Mouse (Mus musculus) heart, embryonic 16.5 days (tissue): ENCODE results near the gene Fam72a. TPM values are rescaled to one million over a fixed set of nuclear protein-coding genes. Genes with fewer than 3 reads are reported as not detected.

Experiments
- ATAC-seq: fragments of 200-750 bp; cut with Nextera tagmentation; replicated peaks from 2 replicates; pipeline ENCODE4 v1.8.0; 2017; ENCODE audit warnings: moderate number of reproducible peaks; ENCODE audit not compliant: insufficient read depth, low FRiP score; ENCODE audit errors: extremely low read depth
- H3K27ac ChIP-seq: fragments of 300-500 bp; sonication (generic); 2 replicates; pipeline ENCODE4 v1.5.1; 2014; ENCODE audit warnings: mild to moderate bottlenecking, low read length, control low read depth, moderate library complexity
- H3K27me3 ChIP-seq: fragments of 300-500 bp; sonication (generic); 2 replicates; pipeline ENCODE4 v1.6.1; 2014; ENCODE audit warnings: low read length, mixed read lengths; ENCODE audit not compliant: control insufficient read depth, insufficient read depth
- H3K36me3 ChIP-seq: fragments of 300-500 bp; sonication (generic); 2 replicates; pipeline ENCODE4 v1.6.1; 2014; ENCODE audit not compliant: control insufficient read depth, insufficient read depth
- H3K4me1 ChIP-seq: fragments of 300-500 bp; sonication (generic); 2 replicates; pipeline ENCODE4 v1.6.1; 2014; ENCODE audit warnings: low read length, mixed read lengths; ENCODE audit not compliant: control insufficient read depth, insufficient read depth
- H3K4me2 ChIP-seq: fragments of 300-500 bp; sonication (generic); 2 replicates; pipeline ENCODE4 v1.6.1; 2014; ENCODE audit warnings: low read depth, mild to moderate bottlenecking, control low read depth, low read length
- H3K4me3 ChIP-seq: fragments of 300-500 bp; sonication (generic); 2 replicates; pipeline ENCODE4 v1.5.1; 2014; ENCODE audit warnings: mild to moderate bottlenecking, control low read depth, low read length
- H3K9ac ChIP-seq: fragments of 300-500 bp; sonication (generic); 2 replicates; pipeline ENCODE4 v1.6.1; 2014; ENCODE audit warnings: low read length, control low read depth
- H3K9me3 ChIP-seq: fragments of 300-500 bp; sonication (generic); replicated peaks from 2 replicates; pipeline ENCODE4 v1.6.1; 2016; ENCODE audit warnings: low read length; ENCODE audit not compliant: control insufficient read depth
- WGBS: fragments of 180-500 bp; shearing (Covaris S2); extraction: QIAGEN DNeasy Blood & Tissue Kit; methylation state at CpG from one replicate; pipeline ENCODE4 v1.1.7; 2014; 5-methylcytosine and 5-hydroxymethylcytosine counted together
- polyA plus RNA-seq: library from polyadenylated mRNA; unstranded; fragments of >200 nt; fragmentation: Nextera tagmentation; extraction: Ambion mirVana; gene quantifications from 2 replicates; pipeline ENCODE4 v1.2.1, GENCODE M21; 2015

Gene Fam72a
- polyA plus RNA-seq, 1 experiment from 2014 or later: 3.2 TPM

- no peaks in the 10 kb centered on the region for H3K36me3 ChIP-seq
- H3K27me3 ChIP-seq: no peaks in the 10 kb centered on the region
- peak overlapping the region; percentile 95 for H3K4me2 ChIP-seq
- ATAC-seq: no peak
- peak overlapping the region; percentile 85 for H3K9ac ChIP-seq
- H3K4me3 ChIP-seq: peak overlapping the region; percentile 84
- peaks cover 45% of the 10 kb centered on the region for H3K4me1 ChIP-seq
- H3K27ac ChIP-seq: peak overlapping the region; percentile 91
- WGBS: 1% methylated on average over 26 of the region's 26 CpGs
- no peaks in the 10 kb centered on the region for H3K9me3 ChIP-seq
Measured at GRCm38 (mm10) chr1:131525101-131525585, 2.6 kb upstream of the Fam72a start.

GRCm38 (mm10) chr1:131525586-131526271, 2.0 kb upstream of the Fam72a start:
- Histone ChIP-seq H3K9ac (peak overlapping the region; percentile 85), H3K4me1 (peaks cover 44% of the 10 kb centered on the region), H3K4me3 (peak overlapping the region; percentile 84), H3K27me3 (no peaks in the 10 kb centered on the region), H3K4me2 (peak overlapping the region; percentile 95), H3K9me3 (no peaks in the 10 kb centered on the region), H3K27ac (peak overlapping the region; percentile 91), H3K36me3 (no peaks in the 10 kb centered on the region)
- under 1% methylated on average over 41 of the region's 41 CpGs for WGBS
- no peak for ATAC-seq

GRCm38 (mm10) chr1:131526371-131527270, 1.1 kb upstream of the Fam72a start:
- ATAC-seq: peak; percentile 33
- H3K4me1 ChIP-seq: peaks cover 38% of the 10 kb centered on the region
- H3K9me3 ChIP-seq: no peaks in the 10 kb centered on the region
- under 1% methylated on average over 77 of the region's 81 CpGs for WGBS
- peak overlapping the region; percentile 84 for H3K4me3 ChIP-seq
- H3K27me3 ChIP-seq: no peaks in the 10 kb centered on the region
- H3K27ac ChIP-seq: peak overlapping the region; percentile 91
- H3K36me3 ChIP-seq: no peaks in the 10 kb centered on the region
- peak overlapping the region; percentile 95 for H3K4me2 ChIP-seq
- peak overlapping the region; percentile 85 for H3K9ac ChIP-seq

GRCm38 (mm10) chr1:131528081-131528507, 391 bp downstream of the Fam72a start:
- no peak for ATAC-seq
- WGBS: under 1% methylated on average over 34 of the region's 34 CpGs
- Histone ChIP-seq H3K27ac (peak overlapping the region; percentile 83), H3K9ac (peak overlapping the region; percentile 76), H3K27me3 (no peaks in the 10 kb centered on the region), H3K36me3 (no peaks in the 10 kb centered on the region), H3K4me1 (peaks cover 28% of the 10 kb centered on the region), H3K4me2 (peak overlapping the region; percentile 84), H3K4me3 (peak overlapping the region; percentile 84), H3K9me3 (no peaks in the 10 kb centered on the region)

GRCm38 (mm10) chr1:131528561-131529166, 961 bp downstream of the Fam72a start:
- WGBS: under 1% methylated on average over 9 of the region's 9 CpGs
- Histone ChIP-seq H3K9ac (peak overlapping the region; percentile 76), H3K4me2 (peak overlapping the region; percentile 84), H3K27me3 (no peaks in the 10 kb centered on the region), H3K36me3 (no peaks in the 10 kb centered on the region), H3K27ac (peak overlapping the region; percentile 83), H3K9me3 (no peaks in the 10 kb centered on the region), H3K4me3 (peak overlapping the region; percentile 84), H3K4me1 (peaks cover 22% of the 10 kb centered on the region)
- no peak for ATAC-seq

GRCm38 (mm10) chr1:131539771-131540170, 12.1 kb downstream of the Fam72a start:
- Histone ChIP-seq H3K36me3 (peaks cover 3% of the 10 kb centered on the region; the same call in 1 of the 2 replicates), H3K9me3 (no peaks in the 10 kb centered on the region), H3K4me2 (no peak overlapping the region), H3K4me1 (no peaks in the 10 kb centered on the region), H3K27me3 (no peaks in the 10 kb centered on the region), H3K4me3 (no peak overlapping the region), H3K9ac (no peak overlapping the region), H3K27ac (no peak overlapping the region)
- no peak for ATAC-seq
- 73% methylated on average over 4 of the region's 4 CpGs for WGBS

- no peaks in the 10 kb centered on the region for H3K9me3 ChIP-seq
- no peaks in the 10 kb centered on the region for H3K27me3 ChIP-seq
- H3K27ac ChIP-seq: no peak overlapping the region
- H3K4me2 ChIP-seq: no peak overlapping the region
- WGBS: 71% methylated on average over 5 of the region's 5 CpGs
- ATAC-seq: no peak
- H3K36me3 ChIP-seq: no peaks in the 10 kb centered on the region
- no peaks in the 10 kb centered on the region for H3K4me1 ChIP-seq
- H3K4me3 ChIP-seq: no peak overlapping the region
- H3K9ac ChIP-seq: no peak overlapping the region
Measured at GRCm38 (mm10) chr1:131540795-131541194, 13.1 kb downstream of the Fam72a start.

GRCm38 (mm10) chr1:131541431-131541830, 13.7 kb downstream of the Fam72a start:
- no peaks in the 10 kb centered on the region for H3K4me1 ChIP-seq
- no peaks in the 10 kb centered on the region for H3K27me3 ChIP-seq
- no peak overlapping the region for H3K9ac ChIP-seq
- H3K4me2 ChIP-seq: no peak overlapping the region
- WGBS: 30% methylated on average over 3 of the region's 3 CpGs
- H3K4me3 ChIP-seq: no peak overlapping the region
- H3K9me3 ChIP-seq: no peaks in the 10 kb centered on the region
- no peaks in the 10 kb centered on the region for H3K36me3 ChIP-seq
- ATAC-seq: no peak
- no peak overlapping the region for H3K27ac ChIP-seq
